Mouse (Mus musculus): ENCODE measurements at regions not wholly inside any gene's neighbourhood (a gene's known extent, or its start where the extent isn't known, plus 50 kb on each side); places are given as distances from the start of the nearest gene placed in this dataset.
"Not testable (repeated sequence)": the region's sequence is repeated elsewhere in the genome, so short reads cannot be mapped to it uniquely, and the experiment has no call there.

DNA sequence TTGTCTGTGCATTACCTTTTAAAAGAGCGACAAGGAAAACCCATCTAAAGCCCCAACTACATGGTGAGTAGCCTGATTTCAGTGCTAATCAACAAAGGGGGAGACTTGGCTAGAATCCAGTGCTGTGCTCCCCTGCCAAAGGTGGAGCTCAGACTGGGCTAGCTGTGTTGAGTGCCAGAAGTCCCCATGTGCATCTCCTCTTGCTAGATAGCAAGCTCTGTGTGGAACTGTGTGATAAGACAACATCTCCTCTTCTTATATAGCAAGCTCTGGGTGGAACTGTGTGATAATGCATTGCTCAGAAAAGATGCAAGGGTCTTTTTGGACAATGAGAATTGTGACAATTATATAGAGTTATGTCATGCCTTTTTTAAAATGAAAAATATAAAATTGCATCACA is 741.4 kb downstream of the Adam6a start:
- no peaks in the 10 kb centered on the region for H3K4me1 ChIP-seq
- H3K36me3 ChIP-seq = no peaks in the 10 kb centered on the region
- no peak overlapping the region for H3K9ac ChIP-seq (replicated peaks)
- H3K9me3 ChIP-seq (replicated peaks) = peaks cover 31% of the 10 kb centered on the region
- no peak overlapping the region for H3K27ac ChIP-seq (replicated peaks)
- H3K4me2 ChIP-seq = no peak overlapping the region
- no peaks in the 10 kb centered on the region for H3K27me3 ChIP-seq (replicated peaks)
- 97% methylated on average over 1 of the region's 1 CpGs for WGBS
- ATAC-seq (ENCODE audit: low FRiP score) = no peak
- H3K4me3 ChIP-seq (replicated peaks) = no peak overlapping the region

DNA sequence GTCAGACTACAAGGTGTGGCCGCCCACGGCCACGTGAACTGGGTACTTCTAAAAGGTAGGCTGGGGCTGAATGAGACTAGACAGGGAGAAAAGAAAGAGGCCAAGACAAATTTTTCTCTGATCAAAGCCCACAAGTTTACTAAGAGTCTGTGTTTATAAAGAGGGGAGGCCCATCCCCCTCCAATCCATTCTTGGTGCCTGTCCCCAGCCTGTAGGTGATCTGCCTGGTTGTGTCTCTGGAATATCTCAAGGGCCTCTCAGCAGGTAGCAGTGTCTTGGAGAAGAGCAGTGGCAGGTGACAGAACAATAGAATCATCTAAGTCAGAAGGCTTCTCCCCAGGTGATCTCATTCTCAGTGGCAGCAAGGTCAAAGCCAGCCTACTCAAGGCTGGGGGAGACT is 743.3 kb downstream of the Adam6a start:
- Histone ChIP-seq H3K27me3 (replicated peaks) (no peaks in the 10 kb centered on the region), H3K9ac (replicated peaks) (no peak overlapping the region), H3K4me2 (no peak overlapping the region), H3K27ac (replicated peaks) (no peak overlapping the region), H3K9me3 (replicated peaks) (peaks cover 31% of the 10 kb centered on the region), H3K36me3 (no peaks in the 10 kb centered on the region), H3K4me1 (no peaks in the 10 kb centered on the region), H3K4me3 (replicated peaks) (no peak overlapping the region)
- 87% methylated on average over 3 of the region's 3 CpGs for WGBS
- no peak for ATAC-seq (ENCODE audit: low FRiP score)

- H3K4me1 ChIP-seq = no peaks in the 10 kb centered on the region
- H3K27ac ChIP-seq (replicated peaks) = no peak overlapping the region
- no peak overlapping the region for H3K4me2 ChIP-seq
- 91% methylated on average over 3 of the region's 3 CpGs for WGBS
- peaks cover 16% of the 10 kb centered on the region for H3K9me3 ChIP-seq (replicated peaks)
- no peaks in the 10 kb centered on the region for H3K36me3 ChIP-seq
- no peak overlapping the region for H3K9ac ChIP-seq (replicated peaks)
- no peak for ATAC-seq (ENCODE audit: low FRiP score)
- no peak overlapping the region for H3K4me3 ChIP-seq (replicated peaks)
- H3K27me3 ChIP-seq (replicated peaks) = no peaks in the 10 kb centered on the region
Measured at GRCm38 (mm10) chr12:114291083-114291482, 747.4 kb downstream of the Adam6a start.

- WGBS = 82% methylated on average over 5 of the region's 5 CpGs
- no peak overlapping the region for H3K4me2 ChIP-seq
- no peak overlapping the region for H3K9ac ChIP-seq (replicated peaks)
- no peaks in the 10 kb centered on the region for H3K4me1 ChIP-seq
- peaks cover 24% of the 10 kb centered on the region; the same call in 1 of the 2 replicates for H3K9me3 ChIP-seq (replicated peaks)
- ATAC-seq (ENCODE audit: low FRiP score) = no peak
- H3K36me3 ChIP-seq = no peaks in the 10 kb centered on the region
- H3K27me3 ChIP-seq (replicated peaks) = no peaks in the 10 kb centered on the region
- H3K4me3 ChIP-seq (replicated peaks) = no peak overlapping the region
- no peak overlapping the region for H3K27ac ChIP-seq (replicated peaks)
Measured at GRCm38 (mm10) chr12:114299771-114300170, 756.1 kb downstream of the Adam6a start.

DNA sequence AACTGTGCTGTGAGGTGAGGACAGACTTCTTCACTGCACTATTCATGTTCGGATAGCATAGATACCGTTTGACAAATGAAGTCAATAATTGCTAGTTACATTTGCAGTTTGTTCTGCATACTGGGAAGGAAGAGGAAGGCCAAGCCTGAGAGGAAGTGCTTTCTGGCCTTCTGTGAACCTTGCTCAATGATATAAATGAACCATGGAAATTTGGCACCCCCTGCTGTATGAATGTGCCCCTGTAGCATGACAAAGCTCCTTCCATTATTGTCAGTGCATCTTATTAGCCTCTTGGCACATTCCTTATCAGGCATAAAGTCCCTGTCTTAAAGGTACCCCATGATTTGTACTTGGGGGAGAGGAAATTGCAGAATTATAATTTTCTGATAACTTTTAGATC is 758.0 kb downstream of the Adam6a start:
- Histone ChIP-seq H3K4me1 (no peaks in the 10 kb centered on the region), H3K27ac (replicated peaks) (no peak overlapping the region), H3K36me3 (no peaks in the 10 kb centered on the region), H3K9ac (replicated peaks) (no peak overlapping the region), H3K4me3 (replicated peaks) (no peak overlapping the region), H3K4me2 (no peak overlapping the region), H3K27me3 (replicated peaks) (no peaks in the 10 kb centered on the region), H3K9me3 (replicated peaks) (peaks cover 27% of the 10 kb centered on the region; the same call in 1 of the 2 replicates)
- no peak for ATAC-seq (ENCODE audit: low FRiP score)
- WGBS = 93% methylated on average over 2 of the region's 2 CpGs

DNA sequence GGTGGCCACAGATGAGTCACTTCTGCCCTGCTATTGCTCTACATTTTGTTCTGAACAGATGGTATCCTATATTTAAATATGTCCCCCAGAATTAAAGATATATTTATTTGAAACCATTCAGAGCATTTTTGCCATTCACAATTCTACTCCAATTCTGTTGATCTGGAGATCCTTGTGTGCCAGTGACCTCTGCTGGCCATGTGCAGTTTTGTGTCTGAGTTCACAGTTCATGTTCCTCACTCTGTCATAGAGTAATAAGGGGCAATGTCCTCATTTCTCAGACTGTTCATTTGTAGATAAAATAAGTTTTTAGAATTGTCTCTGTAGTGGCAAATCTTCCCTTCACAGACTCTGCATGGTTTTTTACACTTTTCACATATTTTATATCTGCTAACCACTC is 788.8 kb downstream of the Adam6a start:
- Histone ChIP-seq H3K4me1 (no peaks in the 10 kb centered on the region), H3K27ac (replicated peaks) (no peak overlapping the region), H3K4me2 (no peak overlapping the region), H3K36me3 (no peaks in the 10 kb centered on the region), H3K4me3 (replicated peaks) (no peak overlapping the region), H3K9ac (replicated peaks) (no peak overlapping the region), H3K9me3 (replicated peaks) (peaks cover 10% of the 10 kb centered on the region; the same call in 1 of the 2 replicates), H3K27me3 (replicated peaks) (no peaks in the 10 kb centered on the region)
- no peak for ATAC-seq (ENCODE audit: low FRiP score)

DNA sequence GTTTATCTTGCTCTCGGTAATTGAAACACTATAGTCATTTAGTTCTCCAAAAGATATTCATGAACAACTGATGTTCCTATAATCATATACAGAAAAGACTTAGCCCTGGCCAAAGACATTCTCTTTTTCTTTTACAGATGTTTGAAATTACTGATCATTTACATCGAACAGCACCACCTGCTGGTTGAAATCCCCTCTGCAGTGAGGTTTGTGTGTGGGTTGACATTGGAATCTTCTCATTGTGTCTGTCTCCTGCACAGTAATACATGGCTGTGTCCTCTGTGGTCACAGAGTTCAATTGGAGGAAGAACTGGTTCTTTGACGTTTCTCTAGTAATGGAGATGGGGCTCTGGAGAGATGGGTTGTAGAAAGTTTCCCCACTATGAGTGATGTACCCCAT is 822.6 kb downstream of the Adam6a start:
- H3K36me3 ChIP-seq = no peaks in the 10 kb centered on the region
- 69% methylated on average over 3 of the region's 3 CpGs for WGBS

DNA sequence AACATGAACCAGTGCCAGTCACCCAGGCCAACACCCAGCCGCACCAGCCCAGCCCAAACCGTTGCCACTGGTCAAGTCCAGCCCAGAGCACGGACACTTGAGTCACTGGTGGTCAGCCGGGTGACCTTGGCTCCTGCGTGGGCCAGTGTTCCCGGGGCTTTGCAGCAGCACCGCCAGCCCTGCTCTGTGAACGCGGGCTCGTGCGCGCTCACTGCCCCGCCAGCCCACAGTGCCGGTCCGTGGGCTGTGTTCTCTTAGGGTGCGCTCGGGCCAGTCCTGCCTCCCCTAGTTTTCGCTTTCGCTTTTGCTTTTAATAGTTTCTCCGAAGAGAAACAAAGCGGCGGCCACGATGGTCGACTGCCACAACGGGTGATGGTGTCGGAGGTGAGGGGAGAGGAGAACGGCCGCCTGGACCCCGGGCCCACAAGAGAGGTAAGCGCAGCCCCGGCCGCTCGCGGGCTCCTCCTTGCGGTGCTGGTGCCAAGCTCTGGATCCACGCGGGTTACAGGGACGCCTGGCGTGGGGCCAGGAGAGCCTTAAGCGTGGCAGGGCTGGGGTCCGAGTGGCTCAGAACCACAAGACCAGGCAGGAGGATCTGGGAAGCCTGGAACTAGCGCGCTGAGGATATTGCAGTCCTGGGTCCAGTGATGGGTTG is 835.1 kb downstream of the Adam6a start:
- H3K27me3 ChIP-seq (replicated peaks); H3K4me1 ChIP-seq; H3K36me3 ChIP-seq; H3K27ac ChIP-seq (replicated peaks); H3K9me3 ChIP-seq (replicated peaks); H3K9ac ChIP-seq (replicated peaks); ATAC-seq (ENCODE audit: low FRiP score); H3K4me3 ChIP-seq (replicated peaks): not testable (repeated sequence)
- peak overlapping the region; percentile 32 for H3K4me2 ChIP-seq
- 34% methylated on average over 31 of the region's 43 CpGs for WGBS

More for the DNA sequence above, 822.6 kb downstream of the Adam6a start:
- Histone ChIP-seq H3K27me3 (replicated peaks) (no peaks in the 10 kb centered on the region), H3K9me3 (replicated peaks) (0 out of 2 replicates have a peak, but pooled peaks cover 27% of the 10 kb centered on the region), H3K9ac (replicated peaks) (no peak overlapping the region), H3K4me1 (no peaks in the 10 kb centered on the region), H3K4me2 (no peak overlapping the region), H3K4me3 (replicated peaks) (no peak overlapping the region), H3K27ac (replicated peaks) (no peak overlapping the region)
- no peak for ATAC-seq (ENCODE audit: low FRiP score)

GRCm38 (mm10) chr12:114391447-114391846 is 847.7 kb downstream of the Adam6a start:
- no peak for ATAC-seq (ENCODE audit: low FRiP score)
- no peak overlapping the region for H3K4me2 ChIP-seq
- no peak overlapping the region for H3K9ac ChIP-seq (replicated peaks)
- no peak overlapping the region for H3K27ac ChIP-seq (replicated peaks)
- H3K4me3 ChIP-seq (replicated peaks) = no peak overlapping the region
- H3K4me1 ChIP-seq = no peaks in the 10 kb centered on the region
- H3K9me3 ChIP-seq (replicated peaks) = peaks cover 26% of the 10 kb centered on the region; the same call in 1 of the 2 replicates
- no peaks in the 10 kb centered on the region for H3K27me3 ChIP-seq (replicated peaks)
- 86% methylated on average over 2 of the region's 2 CpGs for WGBS
- no peaks in the 10 kb centered on the region for H3K36me3 ChIP-seq

GRCm38 (mm10) chr12:114406206-114406605 is 862.5 kb downstream of the Adam6a start:
- Histone ChIP-seq H3K27ac (replicated peaks) (no peak overlapping the region), H3K27me3 (replicated peaks) (no peaks in the 10 kb centered on the region), H3K9me3 (replicated peaks) (0 out of 2 replicates have a peak, but pooled peaks cover 22% of the 10 kb centered on the region), H3K4me3 (replicated peaks) (no peak overlapping the region), H3K4me2 (no peak overlapping the region), H3K9ac (replicated peaks) (no peak overlapping the region), H3K4me1 (no peaks in the 10 kb centered on the region), H3K36me3 (no peaks in the 10 kb centered on the region)
- WGBS = 58% methylated on average over 2 of the region's 2 CpGs
- no peak for ATAC-seq (ENCODE audit: low FRiP score)

GRCm38 (mm10) chr12:114434529-114434928 is 890.8 kb downstream of the Adam6a start:
- 0 out of 2 replicates have a peak, but pooled peaks cover 10% of the 10 kb centered on the region for H3K9me3 ChIP-seq (replicated peaks)
- no peaks in the 10 kb centered on the region for H3K36me3 ChIP-seq
- no peak overlapping the region for H3K4me3 ChIP-seq (replicated peaks)
- no peak overlapping the region for H3K27ac ChIP-seq (replicated peaks)
- H3K27me3 ChIP-seq (replicated peaks) = no peaks in the 10 kb centered on the region
- no peak overlapping the region for H3K4me2 ChIP-seq
- H3K4me1 ChIP-seq = no peaks in the 10 kb centered on the region
- no peak overlapping the region for H3K9ac ChIP-seq (replicated peaks)
- ATAC-seq (ENCODE audit: low FRiP score) = no peak

DNA sequence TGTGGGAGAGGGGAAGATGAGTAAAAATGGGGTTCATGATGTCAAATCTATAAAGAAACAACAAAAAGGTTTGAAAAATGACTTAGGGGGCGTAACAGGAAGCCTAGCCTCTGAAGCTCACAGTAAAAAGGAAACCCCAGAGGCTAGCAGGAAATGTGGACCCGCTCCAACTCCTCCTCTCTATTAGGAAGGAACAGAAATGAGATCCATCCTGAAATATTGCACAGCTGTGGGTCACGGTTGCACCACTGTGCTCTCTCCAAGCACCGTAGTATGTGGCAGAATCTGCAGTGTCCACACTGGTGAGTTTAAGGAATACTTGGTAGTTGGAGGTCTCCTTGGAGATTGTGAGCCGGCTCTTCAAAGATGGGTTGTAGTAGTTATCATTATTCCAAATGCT is 918.3 kb downstream of the Adam6a start:
- no peaks in the 10 kb centered on the region for H3K4me1 ChIP-seq
- peaks cover 37% of the 10 kb centered on the region for H3K9me3 ChIP-seq (replicated peaks)
- 79% methylated on average over 5 of the region's 5 CpGs for WGBS
- H3K4me3 ChIP-seq (replicated peaks) = no peak overlapping the region
- no peak overlapping the region for H3K27ac ChIP-seq (replicated peaks)
- H3K4me2 ChIP-seq = no peak overlapping the region
- H3K36me3 ChIP-seq = no peaks in the 10 kb centered on the region
- H3K27me3 ChIP-seq (replicated peaks) = no peaks in the 10 kb centered on the region
- ATAC-seq (ENCODE audit: low FRiP score) = no peak
- no peak overlapping the region for H3K9ac ChIP-seq (replicated peaks)
